Mouse (Mus musculus) skeletal muscle tissue, adult 2 months (tissue): ENCODE results near the gene Olfr1431.
"Not testable (repeated sequence)": the region's sequence is repeated elsewhere in the genome, so short reads cannot be mapped to it uniquely, and the experiment has no call there.

ENCODE experiments used
- DNase-seq: peaks from one replicate; pipeline ENCODE4 v3.0.0-alpha.2; 2012; ENCODE audit warnings: low read depth, low spot score

Gene Olfr1431

GRCm38 (mm10) chr19:12200334-12200733 lies at the start of gene Olfr1431:
TSS of gene Olfr1431 (plus strand) at chr19:12200634.
- no peak for DNase-seq

GRCm38 (mm10) chr19:12170062-12170599 lies 30.3 kb upstream of the Olfr1431 start, which contains the start of gene Olfr1555-ps1:
TSS of gene Olfr1555-ps1 (minus strand) at chr19:12170112.
- DNase-seq = not testable (repeated sequence)

DNA sequence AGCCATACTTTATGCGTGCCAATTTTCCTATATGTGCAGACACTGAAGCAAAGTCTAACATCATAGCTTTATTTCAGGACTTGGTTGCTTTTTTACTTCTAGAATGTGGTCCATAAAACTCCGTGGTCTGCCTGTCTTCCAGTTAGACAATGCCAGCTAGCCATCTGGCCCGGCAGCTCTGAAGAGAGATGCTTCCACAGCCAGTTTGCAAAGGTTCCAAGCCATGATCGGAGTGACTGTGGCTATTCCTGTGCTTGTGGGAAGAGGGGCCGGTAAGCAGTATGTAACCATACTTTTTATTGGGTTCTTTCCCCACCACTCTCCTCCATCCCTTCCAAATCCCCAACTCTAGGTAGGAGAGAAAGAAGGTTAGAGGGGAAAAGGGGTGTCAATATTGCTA lies 25.0 kb upstream of the Olfr1431 start:
- DNase-seq = not testable (repeated sequence)

DNA sequence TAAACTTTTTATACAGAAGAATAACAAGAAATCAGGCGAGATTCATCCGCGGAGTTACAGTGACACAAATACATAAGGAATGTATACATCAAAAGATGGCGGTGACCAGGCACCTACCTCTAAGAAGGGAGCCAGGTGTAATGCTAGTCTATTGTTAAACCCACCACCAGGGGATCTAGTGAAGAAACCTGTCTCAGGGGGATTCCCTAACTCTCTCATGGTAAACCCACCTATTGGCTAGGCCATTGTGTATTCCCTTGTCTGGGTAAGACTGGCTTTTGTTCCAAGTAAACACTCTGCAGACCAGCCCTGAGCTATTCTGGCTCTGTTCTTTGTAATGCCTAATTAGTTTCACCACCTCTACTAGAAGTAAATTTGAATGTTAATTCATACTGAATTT lies 1.4 kb upstream of the Olfr1431 start:
- not testable (repeated sequence) for DNase-seq

- DNase-seq = not testable (repeated sequence)
Measured at GRCm38 (mm10) chr19:12232496-12232895, 32.1 kb downstream of the Olfr1431 start, which contains the start of gene Olfr1432. TSS of gene Olfr1432 (minus strand) at chr19:12232596.

GRCm38 (mm10) chr19:12241559-12241958 lies 41.1 kb downstream of the Olfr1431 start, which contains the start of gene Olfr262:
TSS of gene Olfr262 (minus strand) at chr19:12241659.
- no peak for DNase-seq

GRCm38 (mm10) chr19:12260732-12261131 lies 60.3 kb downstream of the Olfr1431 start, which contains the start of gene Olfr235:
TSS of gene Olfr235 (plus strand) at chr19:12261032.
- DNase-seq = no peak
